Mouse (Mus musculus) C3H10T1/2 (cell line): Measurements from ENCODE around the gene Gm11992. TPM values are rescaled to one million over a fixed set of nuclear protein-coding genes. Genes with fewer than 3 reads are reported as not detected.

Experiments
- polyA plus RNA-seq, 2 experiments: library from polyadenylated mRNA; unstranded; fragments of >200 nt; fragmentation: generic; extraction: Trizol; gene quantifications; one replicate each; pipeline ENCODE4 v1.2.1; 2012; ENCODE audit warnings: missing spikeins in 2 of 2

Gene Gm11992
- under 1 TPM in 1 of 2 experiments, not detected in 1; 0.07 TPM for polyA plus RNA-seq

GRCm38 (mm10) chr11:9048011-9048702 lies at the start of gene Gm11992:
TSS of gene Gm11992 (plus strand) at chr11:9048594.

GRCm38 (mm10) chr11:9010853-9011339 lies 37.5 kb upstream of the Gm11992 start, which contains the start of gene Hus1:
TSS of gene Hus1 (minus strand) at chr11:9011191.

GRCm38 (mm10) chr11:9048703-9049060 lies 288 bp downstream of the Gm11992 start, which contains the start of gene Sun3:
TSS of gene Sun3 (minus strand) at chr11:9048991.

GRCm38 (mm10) chr11:9118050-9118420 lies 69.6 kb downstream of the Gm11992 start, which contains the start of gene Upp1:
TSS of gene Upp1 (plus strand) at chr11:9118103.

Other genes with a start within 250 kb of the Gm11992 start
- gene Pkd1l1, start 75.3 kb upstream of the Gm11992 start, polyA plus RNA-seq, result under 1 TPM; 0.02 TPM
- 1 to 10 TPM in 1 of 2 experiments, under 1 TPM in 1; 0.54 to 2.9 TPM for gene Hus1, start 37.4 kb upstream of the Gm11992 start, polyA plus RNA-seq
- gene Sun3, start 397 bp downstream of the Gm11992 start, polyA plus RNA-seq, result not detected
- 10 to 100 TPM in 1 of 2 experiments, 1 to 10 TPM in 1; 3.3 to 46.8 TPM for gene Upp1, start 69.5 kb downstream of the Gm11992 start, polyA plus RNA-seq
- under 1 TPM in 1 of 2 experiments, not detected in 1; 0.01 TPM for gene Abca13, start 143.3 kb downstream of the Gm11992 start, polyA plus RNA-seq